Mouse (Mus musculus) megakaryocyte, embryonic 14.5 days (primary cell): ENCODE results near the gene Exosc5.

Experiments
- FLI1 ChIP-seq: IDR thresholded peaks from 2 replicates; pipeline ENCODE4 v1.6.1; 2012; ENCODE audit warnings: low read length, inconsistent platforms, mixed read lengths
- GATA1 ChIP-seq: IDR thresholded peaks from 3 replicates; pipeline ENCODE4 v1.6.1; 2012; ENCODE audit warnings: mixed read lengths, low read length, inconsistent platforms, borderline replicate concordance

DNA sequence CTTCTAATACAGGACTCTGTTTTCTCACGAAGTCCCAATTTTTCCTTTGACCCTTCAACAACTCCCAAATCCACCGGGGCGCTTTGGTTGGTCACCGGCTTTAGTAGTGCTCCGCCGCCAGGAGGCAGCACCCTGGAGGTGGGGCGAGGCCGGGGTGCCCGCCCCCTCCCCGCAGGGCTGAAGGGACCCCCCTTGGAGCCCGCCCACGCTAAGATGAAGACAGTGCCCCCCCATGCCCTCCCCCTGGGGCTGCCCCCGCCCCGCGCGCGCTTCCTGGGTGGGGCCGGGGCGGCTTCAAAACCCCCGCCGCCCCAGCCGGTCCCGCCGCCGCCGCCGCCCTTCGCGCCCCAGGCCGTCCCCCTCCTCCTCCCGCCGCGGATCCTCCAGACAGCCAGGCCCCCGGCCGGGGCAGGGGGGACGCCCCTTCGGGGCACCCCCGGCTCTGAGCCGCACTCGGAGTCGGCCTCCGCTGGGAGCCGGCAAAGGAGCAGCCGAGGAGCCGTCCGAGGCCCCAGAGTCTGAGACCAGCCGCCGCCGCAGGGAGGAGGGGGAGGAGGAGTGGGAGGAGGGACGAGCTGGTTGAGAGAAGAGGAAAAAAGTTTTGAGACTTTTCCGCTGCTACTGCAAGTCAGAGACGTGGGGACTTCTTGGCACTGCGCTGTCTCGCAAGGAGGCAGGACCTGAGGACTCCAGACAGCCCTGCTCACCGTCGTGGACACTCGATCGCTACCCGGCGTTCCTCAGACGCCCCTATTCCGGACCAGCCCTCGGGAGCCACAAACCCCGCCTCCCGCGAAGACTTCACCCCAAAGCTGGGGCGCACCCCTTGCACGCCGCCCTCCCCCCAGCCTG, 27.9 kb downstream of the Exosc5 start, which contains the start of gene Tgfb1:
- TF ChIP-seq GATA1 (no peak), FLI1 (no peak)
